Mouse (Mus musculus): Measurements from ENCODE around the gene Ankfy1.

DNA sequence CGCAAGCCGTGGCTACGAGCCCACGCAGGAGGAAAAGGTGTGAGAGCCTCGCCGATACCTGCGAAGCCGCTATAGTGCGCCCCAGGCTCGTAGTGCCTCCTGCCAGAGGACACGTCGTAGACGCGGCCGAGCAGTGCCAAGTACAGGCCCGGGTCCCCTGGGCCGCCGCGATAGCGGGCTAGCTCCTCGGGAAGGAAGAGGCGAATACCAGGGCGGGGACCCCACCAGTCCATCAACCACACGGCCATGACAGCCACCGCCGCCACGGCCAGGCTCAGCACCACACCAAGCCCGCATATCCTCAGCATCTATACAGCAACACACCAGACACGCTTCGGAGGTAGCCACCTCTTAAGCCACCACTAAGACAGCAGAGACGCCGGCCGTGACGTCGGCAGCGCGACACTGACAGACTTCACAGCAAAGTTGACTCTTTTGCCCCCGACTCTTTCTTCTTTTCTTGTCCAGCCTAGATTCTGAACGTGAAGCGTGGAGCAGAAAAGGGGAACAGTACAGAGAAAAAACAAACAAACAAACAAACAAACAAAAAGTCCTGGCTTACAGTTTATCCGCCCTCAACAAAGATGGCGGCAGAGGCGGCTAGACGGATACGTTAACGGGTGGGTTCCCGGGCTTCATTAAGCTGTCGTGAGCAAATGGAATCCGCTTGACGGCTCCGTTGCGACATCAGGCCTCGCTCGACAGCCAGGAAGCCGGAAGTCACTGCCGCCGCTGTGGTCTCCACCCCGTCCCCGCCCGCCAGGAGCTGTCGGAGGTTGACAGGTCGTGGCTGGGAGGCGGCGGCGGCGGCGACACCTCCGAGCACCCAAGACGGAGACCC is 105.9 kb downstream of the Ankfy1 start, which contains the start of the genes Cyb5d2 and Zzef1:
- TF ChIP-seq CTCF (conservative IDR thresholded peaks at IDR 0.05; ENCODE audit: low read length) (no peak), NANOG (IDR thresholded peaks at IDR 0.05; ENCODE audit: borderline replicate concordance, low read length) (no peak)
